In genomic region chr16:44534122-44534521, GRCm38 (mm10) we compare ENCODE assay signal across 17 mouse cellular contexts. TPM values are rescaled to one million over a fixed set of nuclear protein-coding genes. Genes with fewer than 3 reads are reported as not detected.
A peak's percentile ranks its signal among the peaks of the same experiment; 100 is the strongest.
DNase-seq lines count a peak whose midpoint lies in the region; ATAC-seq lines count a peak whose summit lies in the region.
"Had no signal": no experiment of that assay in that cellular context is flagged by ENCODE, and none has a peak within 500 bp of the region (broad histone marks: within the 10 kb centered on the region; RNA-seq: fewer than 3 reads in every experiment).

No protein-coding gene starts in this region.

- no peak overlapping the region for H3K9ac ChIP-seq in forebrain, embryonic 11.5 days (ENCODE audit: low read length)
- H3K9ac ChIP-seq in midbrain, embryonic 15.5 days = no peak overlapping the region
- no peak overlapping the region for H3K9ac ChIP-seq in forebrain, embryonic 15.5 days (replicated peaks)
- no peak overlapping the region for H3K9ac ChIP-seq in neural tube, embryonic 14.5 days (replicated peaks; ENCODE audit: low read depth, low read length)
- H3K9ac ChIP-seq: liver, postnatal 0 days had no signal

- H3K4me1 ChIP-seq in forebrain, embryonic 10.5 days = peaks cover 98% of the 10 kb centered on the region
- H3K4me1 ChIP-seq in forebrain, embryonic 11.5 days (replicated peaks; ENCODE audit: control insufficient read depth, insufficient read depth, low read length) = peaks cover 43% of the 10 kb centered on the region
- peaks cover 93% of the 10 kb centered on the region for H3K4me1 ChIP-seq in midbrain, embryonic 10.5 days
- peaks cover 63% of the 10 kb centered on the region for H3K4me1 ChIP-seq in midbrain, embryonic 15.5 days
- H3K4me1 ChIP-seq in forebrain, embryonic 15.5 days = peaks cover 88% of the 10 kb centered on the region
- peaks cover 39% of the 10 kb centered on the region for H3K4me1 ChIP-seq in neural tube, embryonic 14.5 days (ENCODE audit: control insufficient read depth, insufficient read depth, low read length)

- H3K4me3 ChIP-seq in forebrain, embryonic 10.5 days = no peak overlapping the region
- no peak overlapping the region for H3K4me3 ChIP-seq in forebrain, embryonic 11.5 days (ENCODE audit: low read depth, low read length)
- H3K4me3 ChIP-seq in midbrain, embryonic 10.5 days = 0 out of 2 replicates have a peak overlapping the region, but pooled peaks have one; percentile 23
- H3K4me3 ChIP-seq in midbrain, embryonic 15.5 days = no peak overlapping the region
- H3K4me3 ChIP-seq in forebrain, embryonic 15.5 days = no peak overlapping the region
- no peak overlapping the region for H3K4me3 ChIP-seq in neural tube, embryonic 14.5 days (ENCODE audit: low read depth, low read length)

- no peak for DNase-seq in forebrain, embryonic 10.5 days (ENCODE audit: extremely low spot score, low spot score)
- DNase-seq in forebrain, embryonic 11.5 days (ENCODE audit: low spot score) = no peak
- DNase-seq in midbrain, embryonic 10.5 days (ENCODE audit: low spot score) = no peak
- DNase-seq in thymus, postnatal 10 days (ENCODE audit: low spot score in 2 of 2) = no peak
- DNase-seq: adrenal gland, adult 8-10 months; B cell, adult 2 months; heart, postnatal 4 days; layer of hippocampus, postnatal 36 days; liver; liver, postnatal 0 days; lung, postnatal 36 days; right cerebral cortex, postnatal 4 days had no signal

- no peak for ATAC-seq in forebrain, embryonic 11.5 days (replicated peaks; ENCODE audit: low FRiP score)
- no peak for ATAC-seq in midbrain, embryonic 15.5 days (replicated peaks)
- no peak for ATAC-seq in forebrain, embryonic 15.5 days (replicated peaks)
- no peak for ATAC-seq in neural tube, embryonic 14.5 days (ENCODE audit: low read depth)
- ATAC-seq: intestine, embryonic 16.5 days; liver, postnatal 0 days had no signal

- WGBS in forebrain, embryonic 10.5 days = 55% methylated on average over 7 of the region's 7 CpGs
- 53% methylated on average over 7 of the region's 7 CpGs for WGBS in forebrain, embryonic 11.5 days
- 38% methylated on average over 7 of the region's 7 CpGs for WGBS in midbrain, embryonic 10.5 days
- WGBS in midbrain, embryonic 15.5 days = 34% methylated on average over 7 of the region's 7 CpGs
- 54% methylated on average over 7 of the region's 7 CpGs for WGBS in forebrain, embryonic 15.5 days
- 22% methylated on average over 7 of the region's 7 CpGs for WGBS in neural tube, embryonic 14.5 days

- H3K9me3 ChIP-seq in forebrain, embryonic 10.5 days = peaks cover 17% of the 10 kb centered on the region
- peaks cover 5% of the 10 kb centered on the region; the same call in 1 of the 2 replicates for H3K9me3 ChIP-seq in forebrain, embryonic 11.5 days (ENCODE audit: control insufficient read depth, low read length)
- peaks cover 17% of the 10 kb centered on the region for H3K9me3 ChIP-seq in midbrain, embryonic 10.5 days (replicated peaks)
- no peaks in the 10 kb centered on the region for H3K9me3 ChIP-seq in midbrain, embryonic 15.5 days
- no peaks in the 10 kb centered on the region for H3K9me3 ChIP-seq in forebrain, embryonic 15.5 days
- H3K9me3 ChIP-seq in neural tube, embryonic 14.5 days (ENCODE audit: control insufficient read depth, low read length) = no peaks in the 10 kb centered on the region

- peak overlapping the region; percentile 90; the same call in 1 of the 2 replicates for H3K27ac ChIP-seq in forebrain, embryonic 10.5 days
- H3K27ac ChIP-seq in forebrain, embryonic 11.5 days (ENCODE audit: low read depth, low read length) = no peak overlapping the region
- H3K27ac ChIP-seq in midbrain, embryonic 10.5 days (replicated peaks) = peak overlapping the region; percentile 79
- no peak overlapping the region for H3K27ac ChIP-seq in midbrain, embryonic 15.5 days
- peak overlapping the region; percentile 95; the same call in 1 of the 2 replicates for H3K27ac ChIP-seq in forebrain, embryonic 15.5 days (replicated peaks)
- no peak overlapping the region for H3K27ac ChIP-seq in neural tube, embryonic 14.5 days (ENCODE audit: low read depth, low read length)
- H3K27ac ChIP-seq: kidney, postnatal 0 days had no signal

- H3K27me3 ChIP-seq in forebrain, embryonic 10.5 days (ENCODE audit: poor library complexity, severe bottlenecking) = peaks cover 2% of the 10 kb centered on the region
- no peaks in the 10 kb centered on the region for H3K27me3 ChIP-seq in forebrain, embryonic 11.5 days (ENCODE audit: control insufficient read depth, insufficient read depth, low read length)
- H3K27me3 ChIP-seq in midbrain, embryonic 10.5 days (ENCODE audit: low read depth, poor library complexity, severe bottlenecking) = no peaks in the 10 kb centered on the region
- no peaks in the 10 kb centered on the region for H3K27me3 ChIP-seq in midbrain, embryonic 15.5 days (replicated peaks)
- H3K27me3 ChIP-seq in forebrain, embryonic 15.5 days = no peaks in the 10 kb centered on the region
- H3K27me3 ChIP-seq in neural tube, embryonic 14.5 days (ENCODE audit: control insufficient read depth, insufficient read depth, low read length) = no peaks in the 10 kb centered on the region

- H3K36me3 ChIP-seq in forebrain, embryonic 10.5 days (replicated peaks) = peaks cover 52% of the 10 kb centered on the region
- H3K36me3 ChIP-seq in forebrain, embryonic 11.5 days (ENCODE audit: control insufficient read depth, insufficient read depth, low read length) = peaks cover 4% of the 10 kb centered on the region; the same call in 1 of the 2 replicates
- peaks cover 46% of the 10 kb centered on the region for H3K36me3 ChIP-seq in midbrain, embryonic 10.5 days
- H3K36me3 ChIP-seq in midbrain, embryonic 15.5 days (replicated peaks) = no peaks in the 10 kb centered on the region
- H3K36me3 ChIP-seq in forebrain, embryonic 15.5 days = no peaks in the 10 kb centered on the region
- H3K36me3 ChIP-seq in neural tube, embryonic 14.5 days (ENCODE audit: control insufficient read depth, insufficient read depth, low read length) = no peaks in the 10 kb centered on the region

- H3K4me2 ChIP-seq in forebrain, embryonic 11.5 days (ENCODE audit: low read depth, low read length, severe bottlenecking) = no peak overlapping the region
- H3K4me2 ChIP-seq in midbrain, embryonic 15.5 days = no peak overlapping the region
- no peak overlapping the region for H3K4me2 ChIP-seq in forebrain, embryonic 15.5 days (replicated peaks)
- H3K4me2 ChIP-seq in neural tube, embryonic 14.5 days (ENCODE audit: low read depth, low read length) = peak overlapping the region; percentile 3; the same call in 1 of the 2 replicates

RNA-seq across cellular contexts. Expression of gene Boc, which starts 24.6 kb away (rescaled TPM):
- polyA plus RNA-seq in forebrain, embryonic 10.5 days (2016; fragmentation: Nextera tagmentation; extraction: Ambion mirVana) = 25.9 TPM in 2 replicates
- 35.6 and 35.9 TPM in 2 replicates for polyA plus RNA-seq in forebrain, embryonic 11.5 days (2014; fragmentation: Nextera tagmentation; extraction: Ambion mirVana)
- 30.8 and 37.1 TPM in 2 replicates for polyA plus RNA-seq in midbrain, embryonic 10.5 days (2016; fragmentation: Nextera tagmentation; extraction: Ambion mirVana)
- polyA plus RNA-seq in midbrain, embryonic 15.5 days (2015; fragmentation: Nextera tagmentation; extraction: Ambion mirVana) = 11.7 and 15.8 TPM in 2 replicates
- 15.3 and 16.9 TPM in 2 replicates for polyA plus RNA-seq in forebrain, embryonic 15.5 days (2015; fragmentation: Nextera tagmentation; extraction: Ambion mirVana)
- polyA plus RNA-seq in neural tube, embryonic 14.5 days (2014; fragmentation: Nextera tagmentation; extraction: Ambion mirVana) = 7.8 and 9.9 TPM in 2 replicates

Comparison
In these comparisons a context has a peak if more than half of its experiments do, and no peak if none do; other contexts are left out.
1. H3K27ac ChIP-seq: peak in forebrain, embryonic 10.5 days (single experiment), midbrain, embryonic 10.5 days (single experiment) and forebrain, embryonic 15.5 days (single experiment); none in forebrain, embryonic 11.5 days (single experiment), midbrain, embryonic 15.5 days (single experiment) and neural tube, embryonic 14.5 days (single experiment).